Mouse (Mus musculus) frontal cortex, adult (tissue): ENCODE measurements around the gene Gm21885.

Experiments used
- ATAC-seq: cut with Nextera tagmentation; 2 replicates; pipeline ENCODE4 v1.9.2; 2017; ENCODE audit warnings: mild to moderate bottlenecking, moderate library complexity, mixed read lengths; ENCODE audit not compliant: low TSS enrichment

Gm21885 gene

DNA sequence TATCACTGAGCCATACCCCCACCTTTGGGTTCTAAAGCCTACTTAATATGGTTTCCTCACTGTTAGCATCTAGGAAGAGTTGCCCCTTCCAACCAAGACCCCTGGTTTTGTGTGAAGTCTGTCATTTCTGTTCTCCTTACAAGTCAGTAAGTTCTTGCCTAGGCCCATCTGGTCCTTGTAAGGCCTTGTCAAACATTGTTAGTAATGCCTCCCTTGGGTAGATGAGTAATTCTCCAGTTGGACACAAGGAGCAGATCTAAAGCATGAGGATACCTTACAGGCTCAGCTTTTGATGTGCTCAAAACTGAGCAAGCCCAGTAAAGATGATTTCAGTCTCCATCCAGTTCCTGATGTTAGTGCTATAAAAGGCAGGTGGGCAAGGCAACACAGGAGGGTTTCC is 12.9 kb upstream of the Gm21885 start:
- no peak for ATAC-seq

DNA sequence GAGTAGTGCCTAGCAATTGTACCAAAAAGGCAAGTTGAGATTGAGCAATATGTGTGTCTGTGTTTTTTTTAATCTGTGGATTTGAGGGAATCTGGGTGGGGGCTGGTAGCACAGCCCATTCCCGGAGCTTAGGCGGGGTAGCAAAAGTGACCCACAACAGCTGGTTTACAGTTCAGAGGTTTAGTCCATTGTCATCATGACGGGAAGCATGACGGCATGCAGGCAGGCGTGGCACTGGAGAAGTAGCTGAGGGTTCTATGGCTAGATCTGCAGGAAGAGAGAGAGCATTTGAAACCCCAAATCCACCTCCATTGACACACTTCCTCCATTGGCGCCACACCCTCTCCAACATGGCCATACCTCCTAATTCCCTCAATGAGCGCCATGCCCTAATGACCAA is 11.8 kb upstream of the Gm21885 start:
- ATAC-seq, result no peak

DNA sequence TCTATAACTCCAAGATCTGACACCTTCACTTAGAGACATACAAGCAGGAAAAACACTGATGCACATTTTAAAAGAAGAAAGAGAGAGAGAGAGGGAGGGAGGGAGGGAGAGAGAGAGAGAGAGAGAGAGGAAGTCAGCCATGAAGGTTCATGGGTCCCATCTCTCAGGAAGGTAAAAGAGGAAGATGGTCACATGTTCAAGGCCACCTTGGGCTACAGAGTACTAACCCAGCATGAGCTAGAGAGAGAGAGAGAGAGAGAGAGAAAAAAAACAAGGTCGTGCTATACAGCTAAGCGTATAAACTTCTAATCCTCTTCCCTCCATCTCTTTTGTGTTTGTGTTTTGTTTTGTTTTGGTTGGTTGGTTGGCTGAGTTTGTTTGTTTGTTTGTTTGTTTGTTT is 10.7 kb upstream of the Gm21885 start:
- no peak for ATAC-seq

DNA sequence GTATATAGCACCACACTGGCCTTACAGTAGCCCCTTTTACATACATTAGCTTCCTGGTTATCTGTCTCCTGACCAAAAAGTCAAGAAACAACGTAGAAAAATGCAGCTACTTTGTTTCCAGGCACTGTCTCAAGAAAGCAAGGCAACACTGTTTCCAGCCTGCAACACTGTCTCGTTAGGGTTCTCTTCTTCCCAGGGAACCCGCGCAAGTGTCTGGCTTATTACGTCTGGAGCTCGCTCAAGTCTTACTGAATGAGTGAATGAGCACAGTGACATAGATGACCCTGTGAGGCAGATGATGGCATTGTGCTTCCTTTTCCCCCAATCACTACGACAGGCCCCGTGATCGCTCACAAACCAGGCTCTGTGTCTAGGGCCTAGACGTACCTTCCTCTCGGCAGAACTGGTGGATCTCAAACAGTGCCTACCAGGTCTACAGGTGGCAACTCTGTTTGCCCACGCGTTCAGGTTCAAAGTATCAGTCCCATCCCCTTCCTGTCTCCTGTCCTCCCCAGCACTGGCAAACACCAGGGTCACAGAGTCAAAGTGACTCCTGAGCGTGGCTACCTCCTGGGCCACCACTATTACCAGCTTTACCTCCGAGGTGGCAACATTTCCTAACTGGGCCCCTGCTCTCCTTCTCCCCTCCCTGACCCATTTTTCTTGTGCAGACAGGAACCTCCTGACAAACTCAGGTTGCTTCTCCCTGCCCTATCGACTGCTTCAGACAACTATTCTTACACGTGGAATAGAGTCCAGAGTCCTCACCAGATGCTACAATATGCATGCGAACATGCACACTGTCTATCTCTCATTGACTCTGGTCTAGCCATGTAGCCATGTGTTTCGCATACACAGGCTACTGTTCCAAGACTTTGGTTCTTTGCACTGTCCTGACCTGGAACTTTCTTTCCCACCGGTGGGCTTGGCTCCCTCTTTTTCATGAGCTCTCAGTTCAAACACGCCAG is 8.4 kb upstream of the Gm21885 start:
- ATAC-seq, result no peak

DNA sequence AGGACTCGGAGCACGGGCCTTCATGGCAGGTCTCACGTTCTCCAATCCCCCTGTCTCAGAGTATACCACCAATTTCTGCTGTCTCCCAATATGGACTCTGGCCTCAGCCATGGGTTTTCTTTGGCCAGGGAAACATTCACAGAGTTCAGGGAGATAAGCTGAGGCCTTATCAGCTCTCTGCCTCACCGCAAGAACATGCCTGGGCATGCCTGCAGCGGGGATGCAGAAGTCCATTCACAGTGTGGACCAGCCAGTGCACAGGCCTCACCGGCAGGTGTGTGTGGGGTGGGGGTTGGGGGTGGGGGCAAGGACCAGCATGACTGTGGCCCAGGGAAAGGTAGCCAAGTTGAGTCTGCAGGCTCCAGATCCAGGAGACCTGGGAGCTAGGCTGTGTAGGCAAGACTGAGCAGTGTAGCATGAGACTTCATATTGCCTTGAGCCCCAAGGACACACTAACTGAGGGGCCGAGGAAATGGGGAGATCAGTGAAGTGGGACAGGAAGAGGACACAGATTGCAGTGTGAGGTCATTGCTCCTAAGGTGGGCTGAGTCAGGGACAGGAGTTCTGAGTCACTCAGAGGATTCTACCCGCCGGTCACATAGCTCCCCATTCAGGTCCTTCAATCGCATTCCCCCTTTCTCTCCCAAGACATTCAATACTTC is 7.3 kb upstream of the Gm21885 start:
- no peak for ATAC-seq

DNA sequence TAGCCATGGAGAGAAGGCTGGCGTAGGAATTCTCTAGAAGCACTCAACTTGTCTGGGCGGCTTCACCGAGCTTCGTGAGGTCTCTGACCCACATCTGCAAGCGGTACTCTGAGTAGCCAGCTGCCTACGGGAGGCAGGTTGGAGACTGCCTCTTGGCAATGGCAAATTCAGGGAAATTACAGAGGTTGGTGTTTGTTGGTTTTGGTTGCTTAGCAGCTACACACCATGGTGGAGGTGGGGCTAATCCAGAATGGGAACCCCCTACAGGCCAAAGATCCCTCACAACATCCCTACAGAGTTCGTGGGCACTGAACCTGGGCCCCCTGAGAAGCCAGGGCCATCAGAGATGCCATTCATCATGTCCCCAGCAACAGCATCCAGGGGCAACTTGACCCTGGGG is 6.4 kb upstream of the Gm21885 start:
- no peak for ATAC-seq

DNA sequence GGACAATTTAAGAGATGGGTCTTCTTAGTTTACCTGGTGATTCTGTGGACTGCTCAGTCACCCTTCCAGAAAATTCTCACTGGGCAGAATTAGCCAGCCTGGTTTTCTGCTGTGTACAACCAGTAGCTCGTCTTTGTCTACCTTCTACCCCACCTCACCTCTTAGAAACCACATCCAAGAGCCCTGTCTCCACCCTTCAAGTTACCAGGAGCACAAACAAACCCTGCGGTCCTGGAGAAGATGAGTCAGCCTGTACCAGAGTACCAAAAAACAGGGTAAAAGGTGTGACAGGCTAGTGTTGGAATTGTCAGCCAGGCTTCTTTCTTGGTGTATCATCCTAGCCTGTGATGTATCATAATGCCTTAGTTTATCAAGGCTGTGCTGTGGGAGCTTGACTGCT is 6.0 kb upstream of the Gm21885 start:
- no peak for ATAC-seq

DNA sequence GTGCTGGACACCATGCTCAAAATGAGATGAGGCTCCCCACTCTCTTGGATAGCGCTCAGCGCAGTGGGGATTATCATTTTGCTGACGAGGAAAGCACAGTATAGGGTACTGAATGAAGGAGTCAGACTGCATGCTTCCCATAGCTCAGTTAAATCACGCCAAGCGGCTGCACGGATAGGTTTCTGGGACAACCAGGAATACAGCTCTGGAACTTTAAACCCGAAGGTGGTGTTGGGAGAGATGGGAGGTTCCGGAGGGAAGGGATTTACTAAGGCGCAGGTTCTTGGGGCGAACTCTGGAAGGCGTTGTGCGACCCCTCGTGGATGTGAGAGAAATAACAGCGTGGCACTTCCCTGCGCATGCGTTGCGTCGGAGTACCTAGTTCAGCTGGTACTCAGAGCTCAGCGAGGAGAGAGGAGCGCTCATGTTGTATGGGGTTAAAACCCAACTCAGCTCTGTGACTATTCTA is 4.8 kb upstream of the Gm21885 start:
- peak; percentile 89 for ATAC-seq

DNA sequence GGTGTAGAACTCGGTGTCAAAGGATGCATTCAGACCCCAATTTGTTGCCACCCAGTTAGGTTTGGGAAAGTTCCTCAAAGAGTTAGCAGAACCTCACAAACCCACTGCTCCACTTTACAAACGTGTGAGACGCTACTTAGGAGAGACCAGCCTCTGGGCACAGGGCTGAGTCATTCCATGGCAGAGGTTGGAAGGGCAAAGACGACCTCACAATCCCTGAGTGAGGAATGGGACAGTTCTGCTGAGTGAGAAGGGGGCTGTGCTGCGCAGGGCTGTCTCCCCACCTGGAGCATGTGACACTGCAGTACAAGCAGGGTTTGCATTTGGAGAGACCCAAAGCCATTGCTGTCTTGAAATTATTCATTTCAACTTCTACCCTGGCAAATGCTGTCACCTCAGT is 618 bp downstream of the Gm21885 start:
- ATAC-seq, result no peak

DNA sequence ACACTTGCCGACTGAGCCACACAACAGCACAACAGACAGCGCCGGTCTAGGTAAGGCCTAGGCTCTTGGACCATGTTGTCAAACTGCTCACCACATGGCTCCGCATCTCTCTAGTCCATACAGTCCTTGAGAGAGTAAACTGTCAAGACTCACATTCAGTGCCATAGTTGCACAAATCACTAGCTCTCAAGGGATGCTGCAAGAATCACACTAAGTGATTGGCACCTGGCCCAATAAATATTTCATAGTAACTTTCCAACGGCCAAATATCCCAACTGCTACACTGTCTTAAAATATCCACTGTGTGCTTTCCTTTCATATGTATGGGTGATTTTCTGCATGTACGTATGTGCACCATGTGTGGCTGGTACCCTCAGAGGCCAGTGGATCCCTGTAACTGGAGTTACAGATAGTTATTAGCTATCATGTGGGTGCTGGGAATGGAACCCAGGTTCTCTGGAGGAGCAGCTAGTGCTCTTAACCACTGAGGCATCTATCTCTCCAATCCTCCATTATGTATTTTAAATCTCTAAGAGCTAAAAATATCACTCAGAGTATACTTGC is 1.9 kb downstream of the Gm21885 start:
- ATAC-seq, result no peak

DNA sequence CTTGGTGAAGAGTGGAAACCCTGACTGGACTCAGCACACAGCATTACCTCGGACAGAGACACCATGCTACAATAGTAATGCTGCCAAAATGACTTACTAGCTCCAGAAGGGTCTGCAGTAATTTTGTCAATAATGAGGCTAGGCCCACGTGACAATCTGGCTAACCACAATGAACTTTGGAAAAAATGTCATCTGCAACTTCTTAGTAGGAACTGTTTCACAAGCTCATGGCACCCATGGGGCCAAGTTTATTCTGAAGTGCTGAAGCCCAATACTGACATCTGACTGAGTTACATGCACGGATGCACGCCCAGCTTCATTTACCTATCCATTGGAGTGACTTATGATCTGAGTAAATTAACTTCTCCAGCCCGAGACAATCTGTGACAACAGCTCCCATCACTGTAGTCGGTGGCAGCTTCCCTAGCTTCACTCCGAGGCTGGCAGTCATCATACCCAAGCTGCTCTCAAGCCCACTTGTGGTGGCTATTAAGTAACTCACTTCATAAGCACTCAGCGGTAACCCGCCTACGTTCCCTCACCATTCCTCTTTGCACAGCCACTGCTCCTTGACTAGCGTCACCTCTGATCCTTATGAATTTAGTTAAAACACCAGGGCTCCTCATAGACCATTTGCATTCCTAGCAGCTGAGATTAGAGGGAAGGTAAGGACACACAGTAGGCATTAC is 4.4 kb downstream of the Gm21885 start:
- ATAC-seq, result peak; percentile 22; the same call in 1 of the 2 replicates

DNA sequence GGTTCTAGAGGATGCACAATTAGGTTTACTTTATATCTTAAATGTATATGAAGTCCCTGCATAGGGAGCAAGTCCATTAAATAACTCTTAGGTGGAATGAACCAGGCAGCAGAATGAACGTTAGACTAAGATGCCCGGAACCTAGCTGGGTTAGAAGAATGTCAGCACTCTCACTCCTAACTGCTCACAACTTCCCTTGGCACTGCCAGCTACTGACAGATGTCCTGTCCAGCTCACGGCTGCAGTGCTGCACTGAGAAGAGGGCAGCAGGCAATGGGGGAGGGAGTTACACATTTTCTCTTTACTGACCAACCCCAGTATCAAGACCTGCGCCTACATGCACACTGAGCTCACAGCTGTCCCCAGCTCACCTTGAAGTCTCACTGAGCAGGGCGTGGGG is 5.4 kb downstream of the Gm21885 start:
- ATAC-seq, result no peak

DNA sequence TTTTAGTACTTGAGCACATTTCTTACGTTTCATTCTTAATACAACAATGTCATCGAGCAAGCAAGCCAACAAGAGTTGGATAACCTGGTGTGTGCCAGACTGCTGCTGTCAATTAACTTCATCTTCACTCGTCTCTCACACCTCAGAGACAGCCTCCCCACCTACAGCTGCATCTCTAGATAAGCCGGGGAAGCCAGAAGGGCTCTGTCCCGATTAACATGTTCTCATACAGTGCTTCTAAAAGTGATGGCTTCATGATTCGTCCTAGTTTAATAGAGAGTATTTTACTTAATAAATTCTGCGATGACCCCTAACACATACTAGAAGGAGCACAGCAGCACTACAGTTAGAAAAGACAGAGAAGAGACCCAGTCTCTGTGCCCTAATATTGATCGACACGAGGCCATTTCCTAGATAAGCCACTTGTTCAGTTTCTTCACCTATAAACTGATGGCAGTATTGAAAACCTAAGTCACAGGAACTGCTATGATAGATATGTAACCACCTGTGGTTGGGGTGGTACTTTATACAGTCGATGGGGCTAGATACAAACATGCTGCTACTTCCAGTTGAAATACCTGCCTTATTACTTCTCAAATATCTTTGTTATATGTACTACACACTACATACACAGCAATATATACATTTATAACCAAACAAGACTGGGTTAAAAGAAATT is 8.5 kb downstream of the Gm21885 start:
- no peak for ATAC-seq

DNA sequence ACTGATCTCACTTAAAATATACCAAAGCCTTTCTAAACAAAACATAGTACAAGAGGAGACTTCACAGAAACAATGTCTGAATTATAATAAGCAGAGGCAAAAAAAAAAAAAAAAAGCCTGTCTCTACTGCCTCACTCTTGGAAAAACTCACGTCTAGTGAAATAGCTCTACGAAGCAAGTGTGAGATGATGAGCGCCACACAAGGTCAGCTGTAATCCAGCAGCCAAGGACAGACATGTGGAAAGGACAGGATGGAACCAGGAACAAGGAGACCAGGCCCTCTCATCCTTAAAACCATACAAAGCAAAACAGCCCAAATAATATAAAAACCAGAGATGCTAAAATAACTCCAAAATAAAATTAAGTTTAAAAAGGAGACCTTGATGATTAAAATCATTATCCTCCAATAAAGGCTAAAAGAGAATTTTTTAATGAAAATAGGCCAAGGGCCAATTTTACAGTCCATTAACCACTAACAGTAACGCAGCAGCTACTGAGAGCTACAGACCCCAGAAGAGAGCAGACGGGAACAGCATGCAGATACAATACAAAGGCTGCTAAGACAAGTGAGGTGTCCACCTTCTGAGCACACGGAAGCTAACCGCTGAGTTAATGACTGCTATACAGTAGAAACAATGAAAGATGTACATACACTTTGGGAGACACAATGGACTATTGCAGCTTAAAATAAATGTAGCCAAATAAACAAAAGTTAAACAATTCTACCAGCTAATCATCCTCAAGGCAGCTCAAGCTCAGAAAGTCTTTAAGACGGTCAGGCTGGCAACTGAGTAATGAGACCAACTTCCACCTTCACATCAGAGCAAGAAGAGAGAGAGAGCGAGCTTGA is 13.5 kb downstream of the Gm21885 start:
- ATAC-seq, result no peak

DNA sequence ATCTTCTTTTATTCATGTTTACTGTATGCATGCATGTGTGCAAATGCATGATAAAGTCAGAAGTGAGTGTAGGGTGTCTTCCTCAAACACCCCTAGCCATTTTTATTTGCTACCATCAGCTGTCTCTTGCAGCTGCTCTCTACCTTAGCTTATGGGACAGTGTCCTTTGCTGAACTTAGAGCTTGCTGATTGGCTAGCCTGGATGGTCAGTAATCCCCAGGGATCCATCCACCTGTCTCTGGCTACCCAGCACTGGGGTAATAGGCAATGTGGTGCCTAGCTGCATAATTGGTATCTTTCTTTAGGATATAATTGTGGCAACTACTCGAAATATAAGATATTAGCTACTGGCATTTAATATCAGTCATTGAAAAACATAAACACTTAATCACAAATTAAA is 31.1 kb downstream of the Gm21885 start:
- ATAC-seq, result no peak

DNA sequence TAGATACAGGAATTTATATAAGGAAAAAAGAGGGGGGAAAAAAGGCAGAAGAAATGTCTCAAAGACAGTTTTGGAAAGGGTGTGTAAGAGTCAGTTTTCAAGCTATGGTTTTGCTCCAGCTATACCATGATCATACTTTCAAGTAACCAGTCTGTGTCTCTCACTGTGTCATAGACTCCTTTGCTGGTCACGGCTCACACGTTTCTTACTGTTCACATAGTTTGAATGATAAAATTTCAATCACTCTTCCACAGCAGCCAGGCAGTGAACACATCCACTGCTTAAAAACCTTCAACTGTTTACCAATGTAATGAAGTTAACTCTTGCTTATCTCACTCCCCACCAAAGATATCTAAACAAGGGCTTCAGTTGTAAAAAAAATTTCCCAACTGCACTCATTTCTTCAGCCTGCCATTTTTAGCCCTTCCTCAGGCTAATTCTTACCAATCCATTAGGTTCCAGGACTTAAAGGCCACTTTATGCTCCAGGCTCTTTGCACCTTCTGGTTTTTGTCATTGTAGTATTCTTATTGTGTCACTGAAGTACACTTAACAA is 32.5 kb downstream of the Gm21885 start:
- no peak for ATAC-seq

DNA sequence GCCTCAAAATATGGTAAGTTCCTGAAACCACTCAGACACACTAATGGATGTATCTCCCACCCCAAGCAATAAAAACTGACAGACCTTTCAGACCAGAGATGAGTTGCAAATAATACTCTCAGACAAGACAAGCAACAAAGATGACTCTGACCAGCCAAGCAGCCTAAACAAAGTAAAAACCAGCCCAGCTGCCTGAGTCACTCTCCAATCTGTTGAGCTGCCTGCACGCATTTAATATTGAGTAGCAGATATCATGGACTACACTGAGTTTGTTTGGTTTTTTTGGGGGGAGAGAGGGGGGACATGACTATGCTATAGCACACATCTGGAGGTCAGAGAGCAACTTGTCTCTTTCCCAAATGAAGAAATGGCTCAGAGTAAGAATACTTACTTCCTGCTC is 33.6 kb downstream of the Gm21885 start:
- ATAC-seq, result no peak

DNA sequence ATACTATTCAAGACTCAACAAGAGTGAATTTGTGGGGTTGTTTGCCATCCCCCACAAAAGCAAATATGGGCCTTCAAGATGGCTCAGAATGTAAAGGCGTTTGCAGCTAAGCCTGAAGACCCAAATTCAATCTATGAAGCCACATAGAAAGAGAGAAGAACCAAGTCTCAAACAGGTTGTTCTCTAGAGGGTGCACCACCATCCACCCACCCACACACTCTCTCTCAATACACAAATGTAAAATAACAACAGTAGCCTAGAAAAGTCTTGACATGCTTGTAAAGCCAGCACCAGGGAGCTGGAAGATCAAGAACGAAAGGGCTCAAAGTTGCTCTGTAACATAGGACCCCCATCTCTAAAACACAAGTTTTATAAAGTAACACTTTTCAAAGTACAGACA is 34.9 kb downstream of the Gm21885 start:
- ATAC-seq, result no peak

DNA sequence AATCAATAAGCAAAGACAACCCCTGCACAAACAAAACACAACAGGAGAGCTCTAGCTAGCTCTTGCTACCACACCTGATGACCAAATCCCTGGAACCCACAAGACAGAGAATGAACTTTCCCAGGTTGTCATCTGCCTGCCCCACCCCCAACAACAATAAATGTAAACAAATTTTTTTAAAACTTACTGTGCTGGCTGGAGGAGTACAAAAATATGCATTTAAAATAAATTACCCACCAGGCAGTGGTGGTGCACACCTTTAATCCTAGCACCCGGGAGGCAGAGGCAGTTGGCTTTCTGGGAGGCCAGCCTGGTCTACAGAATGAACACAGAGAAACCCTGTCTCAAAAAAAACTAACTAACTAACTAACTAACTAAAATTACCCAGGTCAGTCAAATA is 35.3 kb downstream of the Gm21885 start:
- no peak for ATAC-seq

DNA sequence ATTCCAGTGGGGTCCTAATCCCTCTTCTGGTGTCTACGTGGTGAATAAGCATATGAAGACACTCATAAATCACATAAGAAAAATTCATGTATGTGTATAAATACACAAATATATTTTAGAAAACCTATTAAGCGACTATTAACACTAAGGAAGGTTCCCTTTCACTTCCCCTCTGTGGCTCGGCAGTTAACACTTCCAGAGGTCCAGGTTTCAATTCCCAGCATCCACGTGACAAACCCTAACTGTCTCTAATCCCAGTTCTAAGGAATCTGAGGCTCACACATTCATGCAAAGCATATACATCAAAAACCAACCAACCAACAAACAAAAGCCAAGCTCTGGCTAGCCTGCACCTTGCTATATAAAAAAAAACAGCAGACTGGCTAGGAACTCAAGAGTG is 35.8 kb downstream of the Gm21885 start:
- ATAC-seq, result no peak
